Mouse (Mus musculus): ENCODE measurements around the gene Ciao2b. TPM values are rescaled to one million over a fixed set of nuclear protein-coding genes. Genes with fewer than 3 reads are reported as not detected.

Ciao2b gene
- polyA plus RNA-seq, 1 experiment from 2014 or later: 38.0 TPM

- H3K4me3 ChIP-seq (ENCODE audit: low read depth, low read length): no peak overlapping the region
- peaks cover 2% of the 10 kb centered on the region; the same call in 1 of the 2 replicates for H3K27me3 ChIP-seq (ENCODE audit: control insufficient read depth, insufficient read depth, low read depth, low read length)
- H3K4me2 ChIP-seq (ENCODE audit: low read depth, low read length): no peak overlapping the region
- H3K27ac ChIP-seq (ENCODE audit: low read length): no peak overlapping the region
- H3K9ac ChIP-seq (ENCODE audit: low read depth, low read length): no peak overlapping the region
- no peaks in the 10 kb centered on the region for H3K9me3 ChIP-seq (replicated peaks; ENCODE audit: control insufficient read depth, low read length)
- WGBS (ENCODE audit: insufficient replicate concordance): 42% methylated on average over 6 of the region's 6 CpGs
- H3K4me1 ChIP-seq (ENCODE audit: control insufficient read depth, low read depth, low read length): peaks cover 7% of the 10 kb centered on the region
- ATAC-seq (ENCODE audit: low read depth): no peak
- H3K36me3 ChIP-seq (ENCODE audit: control insufficient read depth, insufficient read depth): no peaks in the 10 kb centered on the region
Measured at GRCm38 (mm10) chr8:104606329-104606728, 35.4 kb downstream of the Ciao2b start.

- peaks cover 7% of the 10 kb centered on the region for H3K4me1 ChIP-seq (ENCODE audit: control insufficient read depth, low read depth, low read length)
- ATAC-seq (ENCODE audit: low read depth): no peak
- no peak overlapping the region for H3K4me3 ChIP-seq (ENCODE audit: low read depth, low read length)
- no peak overlapping the region for H3K4me2 ChIP-seq (ENCODE audit: low read depth, low read length)
- no peaks in the 10 kb centered on the region for H3K36me3 ChIP-seq (ENCODE audit: control insufficient read depth, insufficient read depth)
- no peak overlapping the region for H3K9ac ChIP-seq (ENCODE audit: low read depth, low read length)
- peaks cover 4% of the 10 kb centered on the region; the same call in 1 of the 2 replicates for H3K27me3 ChIP-seq (ENCODE audit: control insufficient read depth, insufficient read depth, low read depth, low read length)
- H3K27ac ChIP-seq (ENCODE audit: low read length): no peak overlapping the region
- no peaks in the 10 kb centered on the region for H3K9me3 ChIP-seq (replicated peaks; ENCODE audit: control insufficient read depth, low read length)
- 59% methylated on average over 4 of the region's 4 CpGs for WGBS (ENCODE audit: insufficient replicate concordance)
Measured at GRCm38 (mm10) chr8:104603245-104603593, 38.5 kb downstream of the Ciao2b start.

- ATAC-seq (ENCODE audit: low read depth): peak; percentile 69
- Histone ChIP-seq H3K4me2 (ENCODE audit: low read depth, low read length) (peak overlapping the region; percentile 36), H3K4me3 (ENCODE audit: low read depth, low read length) (no peak overlapping the region), H3K27ac (ENCODE audit: low read length) (no peak overlapping the region), H3K9me3 (replicated peaks; ENCODE audit: control insufficient read depth, low read length) (no peaks in the 10 kb centered on the region), H3K27me3 (ENCODE audit: control insufficient read depth, insufficient read depth, low read depth, low read length) (peaks cover 4% of the 10 kb centered on the region; the same call in 1 of the 2 replicates), H3K9ac (ENCODE audit: low read depth, low read length) (no peak overlapping the region; the same call in 1 of the 2 replicates), H3K36me3 (ENCODE audit: control insufficient read depth, insufficient read depth) (no peaks in the 10 kb centered on the region), H3K4me1 (ENCODE audit: control insufficient read depth, low read depth, low read length) (peaks cover 7% of the 10 kb centered on the region)
- 22% methylated on average over 21 of the region's 21 CpGs for WGBS (ENCODE audit: insufficient replicate concordance)
Measured at GRCm38 (mm10) chr8:104602468-104603244, 39.1 kb downstream of the Ciao2b start.

GRCm38 (mm10) chr8:104601941-104602371, 39.8 kb downstream of the Ciao2b start:
- peaks cover 4% of the 10 kb centered on the region; the same call in 1 of the 2 replicates for H3K27me3 ChIP-seq (ENCODE audit: control insufficient read depth, insufficient read depth, low read depth, low read length)
- no peak overlapping the region for H3K4me3 ChIP-seq (ENCODE audit: low read depth, low read length)
- peaks cover 7% of the 10 kb centered on the region for H3K4me1 ChIP-seq (ENCODE audit: control insufficient read depth, low read depth, low read length)
- 2% methylated on average over 12 of the region's 12 CpGs for WGBS (ENCODE audit: insufficient replicate concordance)
- no peak overlapping the region for H3K27ac ChIP-seq (ENCODE audit: low read length)
- no peaks in the 10 kb centered on the region for H3K36me3 ChIP-seq (ENCODE audit: control insufficient read depth, insufficient read depth)
- no peaks in the 10 kb centered on the region for H3K9me3 ChIP-seq (replicated peaks; ENCODE audit: control insufficient read depth, low read length)
- H3K9ac ChIP-seq (ENCODE audit: low read depth, low read length): no peak overlapping the region
- no peak for ATAC-seq (ENCODE audit: low read depth)
- peak overlapping the region; percentile 36; the same call in 1 of the 2 replicates for H3K4me2 ChIP-seq (ENCODE audit: low read depth, low read length)

- H3K4me3 ChIP-seq (ENCODE audit: low read depth, low read length): no peak overlapping the region
- H3K9me3 ChIP-seq (replicated peaks; ENCODE audit: control insufficient read depth, low read length): no peaks in the 10 kb centered on the region
- no peak overlapping the region for H3K9ac ChIP-seq (ENCODE audit: low read depth, low read length)
- H3K36me3 ChIP-seq (ENCODE audit: control insufficient read depth, insufficient read depth): no peaks in the 10 kb centered on the region
- H3K4me2 ChIP-seq (ENCODE audit: low read depth, low read length): peak overlapping the region; percentile 36; the same call in 1 of the 2 replicates
- H3K27me3 ChIP-seq (ENCODE audit: control insufficient read depth, insufficient read depth, low read depth, low read length): peaks cover 4% of the 10 kb centered on the region; the same call in 1 of the 2 replicates
- H3K27ac ChIP-seq (ENCODE audit: low read length): no peak overlapping the region
- no peak for ATAC-seq (ENCODE audit: low read depth)
- H3K4me1 ChIP-seq (ENCODE audit: control insufficient read depth, low read depth, low read length): peaks cover 7% of the 10 kb centered on the region
- 27% methylated on average over 7 of the region's 7 CpGs for WGBS (ENCODE audit: insufficient replicate concordance)
Measured at GRCm38 (mm10) chr8:104601386-104601785, 40.4 kb downstream of the Ciao2b start.

GRCm38 (mm10) chr8:104598496-104598895, 43.3 kb downstream of the Ciao2b start:
- H3K4me2 ChIP-seq (ENCODE audit: low read depth, low read length): no peak overlapping the region
- no peak overlapping the region for H3K9ac ChIP-seq (ENCODE audit: low read depth, low read length)
- no peak overlapping the region for H3K4me3 ChIP-seq (ENCODE audit: low read depth, low read length)
- no peak overlapping the region for H3K27ac ChIP-seq (ENCODE audit: low read length)
- H3K4me1 ChIP-seq (ENCODE audit: control insufficient read depth, low read depth, low read length): peaks cover 12% of the 10 kb centered on the region
- H3K27me3 ChIP-seq (ENCODE audit: control insufficient read depth, insufficient read depth, low read depth, low read length): peaks cover 4% of the 10 kb centered on the region; the same call in 1 of the 2 replicates
- no peaks in the 10 kb centered on the region for H3K9me3 ChIP-seq (replicated peaks; ENCODE audit: control insufficient read depth, low read length)
- 48% methylated on average over 6 of the region's 6 CpGs for WGBS (ENCODE audit: insufficient replicate concordance)
- ATAC-seq (ENCODE audit: low read depth): no peak
- H3K36me3 ChIP-seq (ENCODE audit: control insufficient read depth, insufficient read depth): peaks cover 14% of the 10 kb centered on the region

GRCm38 (mm10) chr8:104597656-104598055, 44.1 kb downstream of the Ciao2b start:
- Histone ChIP-seq H3K4me3 (ENCODE audit: low read depth, low read length) (no peak overlapping the region), H3K9me3 (replicated peaks; ENCODE audit: control insufficient read depth, low read length) (no peaks in the 10 kb centered on the region), H3K36me3 (ENCODE audit: control insufficient read depth, insufficient read depth) (peaks cover 14% of the 10 kb centered on the region), H3K27me3 (ENCODE audit: control insufficient read depth, insufficient read depth, low read depth, low read length) (peaks cover 4% of the 10 kb centered on the region; the same call in 1 of the 2 replicates), H3K4me2 (ENCODE audit: low read depth, low read length) (no peak overlapping the region), H3K9ac (ENCODE audit: low read depth, low read length) (no peak overlapping the region), H3K27ac (ENCODE audit: low read length) (no peak overlapping the region), H3K4me1 (ENCODE audit: control insufficient read depth, low read depth, low read length) (peaks cover 12% of the 10 kb centered on the region)
- WGBS (ENCODE audit: insufficient replicate concordance): 78% methylated on average over 6 of the region's 6 CpGs
- ATAC-seq (ENCODE audit: low read depth): no peak

- Histone ChIP-seq H3K27ac (ENCODE audit: low read length) (no peak overlapping the region), H3K36me3 (ENCODE audit: control insufficient read depth, insufficient read depth) (peaks cover 14% of the 10 kb centered on the region), H3K4me2 (ENCODE audit: low read depth, low read length) (0 out of 2 replicates have a peak overlapping the region, but pooled peaks have one; percentile 9), H3K9me3 (replicated peaks; ENCODE audit: control insufficient read depth, low read length) (no peaks in the 10 kb centered on the region), H3K27me3 (ENCODE audit: control insufficient read depth, insufficient read depth, low read depth, low read length) (no peaks in the 10 kb centered on the region), H3K9ac (ENCODE audit: low read depth, low read length) (no peak overlapping the region), H3K4me1 (ENCODE audit: control insufficient read depth, low read depth, low read length) (peaks cover 8% of the 10 kb centered on the region), H3K4me3 (ENCODE audit: low read depth, low read length) (no peak overlapping the region)
- ATAC-seq (ENCODE audit: low read depth): no peak
- 56% methylated on average over 21 of the region's 21 CpGs for WGBS (ENCODE audit: insufficient replicate concordance)
Measured at GRCm38 (mm10) chr8:104595773-104596536, 45.8 kb downstream of the Ciao2b start.

All from liver, embryonic 16.5 days (tissue).